Mouse (Mus musculus): ENCODE results near the gene Mcf2l. TPM values are rescaled to one million over a fixed set of nuclear protein-coding genes. Genes with fewer than 3 reads are reported as not detected.

Mcf2l gene
- polyA plus RNA-seq, 1 experiment from 2014 or later, result 80.3 TPM

- 87% methylated on average over 8 of the region's 8 CpGs for WGBS
These were observed 66.9 kb downstream of the Mcf2l start for GRCm38 (mm10) chr8:12940549-12940948.

GRCm38 (mm10) chr8:12941161-12941926 lies 67.7 kb downstream of the Mcf2l start:
- no peak for ATAC-seq
- Histone ChIP-seq H3K4me2 (no peak overlapping the region), H3K36me3 (ENCODE audit: poor library complexity, severe bottlenecking) (0 out of 2 replicates have a peak, but pooled peaks cover 8% of the 10 kb centered on the region), H3K9ac (no peak overlapping the region), H3K27ac (no peak overlapping the region), H3K4me1 (peaks cover 4% of the 10 kb centered on the region; the same call in 1 of the 2 replicates), H3K4me3 (no peak overlapping the region), H3K27me3 (no peaks in the 10 kb centered on the region), H3K9me3 (replicated peaks) (no peaks in the 10 kb centered on the region)
- WGBS, result 82% methylated on average over 10 of the region's 10 CpGs

More at GRCm38 (mm10) chr8:12940549-12940948, 66.9 kb downstream of the Mcf2l start:
- Histone ChIP-seq H3K4me1 (no peaks in the 10 kb centered on the region), H3K4me2 (no peak overlapping the region), H3K4me3 (no peak overlapping the region), H3K27me3 (no peaks in the 10 kb centered on the region), H3K9ac (no peak overlapping the region), H3K36me3 (ENCODE audit: poor library complexity, severe bottlenecking) (0 out of 2 replicates have a peak, but pooled peaks cover 8% of the 10 kb centered on the region), H3K27ac (no peak overlapping the region), H3K9me3 (replicated peaks) (no peaks in the 10 kb centered on the region)
- no peak; the same call in 1 of the 2 replicates for ATAC-seq

GRCm38 (mm10) chr8:12947604-12948573 lies 74.3 kb downstream of the Mcf2l start:
- Histone ChIP-seq H3K4me2 (peak overlapping the region; percentile 78), H3K4me3 (peak overlapping the region; percentile 57), H3K27ac (peak overlapping the region; percentile 97), H3K27me3 (no peaks in the 10 kb centered on the region), H3K4me1 (peaks cover 55% of the 10 kb centered on the region), H3K36me3 (ENCODE audit: poor library complexity, severe bottlenecking) (peaks cover 4% of the 10 kb centered on the region; the same call in 1 of the 2 replicates), H3K9ac (peak overlapping the region; percentile 86), H3K9me3 (replicated peaks) (no peaks in the 10 kb centered on the region)
- ATAC-seq, result peak; percentile 85
- 5% methylated on average over 21 of the region's 21 CpGs for WGBS

GRCm38 (mm10) chr8:12948574-12948961 lies 75.0 kb downstream of the Mcf2l start:
- no peaks in the 10 kb centered on the region for H3K9me3 ChIP-seq (replicated peaks)
- peaks cover 5% of the 10 kb centered on the region; the same call in 1 of the 2 replicates for H3K36me3 ChIP-seq (ENCODE audit: poor library complexity, severe bottlenecking)
- H3K27me3 ChIP-seq, result no peaks in the 10 kb centered on the region
- H3K4me1 ChIP-seq, result peaks cover 55% of the 10 kb centered on the region
- H3K4me3 ChIP-seq, result peak overlapping the region; percentile 57
- 0 out of 2 replicates have a peak, but pooled peaks have one; percentile 29 for ATAC-seq
- peak overlapping the region; percentile 78 for H3K4me2 ChIP-seq
- 18% methylated on average over 3 of the region's 3 CpGs for WGBS
- H3K27ac ChIP-seq, result peak overlapping the region; percentile 97
- peak overlapping the region; percentile 86 for H3K9ac ChIP-seq

- no peak overlapping the region for H3K4me3 ChIP-seq
- no peaks in the 10 kb centered on the region for H3K27me3 ChIP-seq
- H3K4me2 ChIP-seq, result peak overlapping the region; percentile 78
- ATAC-seq, result no peak
- H3K9ac ChIP-seq, result peak overlapping the region; percentile 34; the same call in 1 of the 2 replicates
- H3K4me1 ChIP-seq, result peaks cover 53% of the 10 kb centered on the region
- no peak overlapping the region for H3K27ac ChIP-seq
- H3K36me3 ChIP-seq (ENCODE audit: poor library complexity, severe bottlenecking), result peaks cover 22% of the 10 kb centered on the region
- 83% methylated on average over 7 of the region's 7 CpGs for WGBS
- H3K9me3 ChIP-seq (replicated peaks), result no peaks in the 10 kb centered on the region
These were observed 77.5 kb downstream of the Mcf2l start for GRCm38 (mm10) chr8:12951051-12951630.

- ATAC-seq, result no peak
- H3K9me3 ChIP-seq (replicated peaks), result no peaks in the 10 kb centered on the region
- H3K4me1 ChIP-seq, result peaks cover 53% of the 10 kb centered on the region
- WGBS, result 65% methylated on average over 6 of the region's 6 CpGs
- peaks cover 22% of the 10 kb centered on the region for H3K36me3 ChIP-seq (ENCODE audit: poor library complexity, severe bottlenecking)
- H3K4me3 ChIP-seq, result no peak overlapping the region
- no peak overlapping the region for H3K4me2 ChIP-seq
- no peak overlapping the region for H3K27ac ChIP-seq
- no peak overlapping the region for H3K9ac ChIP-seq
- no peaks in the 10 kb centered on the region for H3K27me3 ChIP-seq
These were observed 79.1 kb downstream of the Mcf2l start for GRCm38 (mm10) chr8:12952699-12953098.

GRCm38 (mm10) chr8:12955362-12955879 lies 81.8 kb downstream of the Mcf2l start:
- Histone ChIP-seq H3K4me2 (no peak overlapping the region), H3K36me3 (ENCODE audit: poor library complexity, severe bottlenecking) (peaks cover 22% of the 10 kb centered on the region), H3K4me3 (no peak overlapping the region), H3K27me3 (no peaks in the 10 kb centered on the region), H3K9ac (no peak overlapping the region), H3K27ac (no peak overlapping the region), H3K4me1 (peaks cover 39% of the 10 kb centered on the region), H3K9me3 (replicated peaks) (no peaks in the 10 kb centered on the region)
- 88% methylated on average over 8 of the region's 8 CpGs for WGBS
- no peak for ATAC-seq

- Histone ChIP-seq H3K9ac (no peak overlapping the region), H3K4me2 (no peak overlapping the region), H3K4me1 (peaks cover 35% of the 10 kb centered on the region), H3K27me3 (no peaks in the 10 kb centered on the region), H3K27ac (no peak overlapping the region), H3K9me3 (replicated peaks) (no peaks in the 10 kb centered on the region), H3K36me3 (ENCODE audit: poor library complexity, severe bottlenecking) (peaks cover 22% of the 10 kb centered on the region), H3K4me3 (no peak overlapping the region)
- 92% methylated on average over 4 of the region's 4 CpGs for WGBS
- ATAC-seq, result no peak
These were observed 82.3 kb downstream of the Mcf2l start for GRCm38 (mm10) chr8:12955880-12956279.

GRCm38 (mm10) chr8:12956941-12957340 lies 83.3 kb downstream of the Mcf2l start:
- H3K27ac ChIP-seq, result no peak overlapping the region
- 0 out of 2 replicates have a peak overlapping the region, but pooled peaks have one; percentile 23 for H3K9ac ChIP-seq
- ATAC-seq, result no peak
- no peaks in the 10 kb centered on the region for H3K9me3 ChIP-seq (replicated peaks)
- peaks cover 22% of the 10 kb centered on the region for H3K36me3 ChIP-seq (ENCODE audit: poor library complexity, severe bottlenecking)
- peaks cover 36% of the 10 kb centered on the region for H3K4me1 ChIP-seq
- 71% methylated on average over 5 of the region's 5 CpGs for WGBS
- H3K4me2 ChIP-seq, result no peak overlapping the region
- no peak overlapping the region for H3K4me3 ChIP-seq
- no peaks in the 10 kb centered on the region for H3K27me3 ChIP-seq

GRCm38 (mm10) chr8:12957419-12957818 lies 83.8 kb downstream of the Mcf2l start:
- H3K4me3 ChIP-seq, result no peak overlapping the region
- H3K9me3 ChIP-seq (replicated peaks), result no peaks in the 10 kb centered on the region
- peaks cover 22% of the 10 kb centered on the region for H3K36me3 ChIP-seq (ENCODE audit: poor library complexity, severe bottlenecking)
- 0 out of 2 replicates have a peak overlapping the region, but pooled peaks have one; percentile 4 for H3K27ac ChIP-seq
- peak; percentile 29; the same call in 1 of the 2 replicates for ATAC-seq
- no peak overlapping the region for H3K4me2 ChIP-seq
- no peaks in the 10 kb centered on the region for H3K27me3 ChIP-seq
- H3K4me1 ChIP-seq, result peaks cover 41% of the 10 kb centered on the region
- H3K9ac ChIP-seq, result 0 out of 2 replicates have a peak overlapping the region, but pooled peaks have one; percentile 23
- 10% methylated on average over 6 of the region's 6 CpGs for WGBS

GRCm38 (mm10) chr8:12960609-12961008 lies 87.0 kb downstream of the Mcf2l start:
- H3K27ac ChIP-seq, result no peak overlapping the region

More at GRCm38 (mm10) chr8:12960609-12961008, 87.0 kb downstream of the Mcf2l start:
- Histone ChIP-seq H3K4me1 (peaks cover 49% of the 10 kb centered on the region), H3K4me3 (no peak overlapping the region), H3K4me2 (no peak overlapping the region), H3K9ac (no peak overlapping the region), H3K36me3 (ENCODE audit: poor library complexity, severe bottlenecking) (peaks cover 28% of the 10 kb centered on the region), H3K27me3 (no peaks in the 10 kb centered on the region), H3K9me3 (replicated peaks) (no peaks in the 10 kb centered on the region)
- ATAC-seq, result no peak
- 95% methylated on average over 2 of the region's 2 CpGs for WGBS
